Mouse (Mus musculus): ENCODE measurements at regions not wholly inside any gene's neighbourhood (a gene's known extent, or its start where the extent isn't known, plus 50 kb on each side); places are given as distances from the start of the nearest gene placed in this dataset.

GRCm38 (mm10) chr16:21322437-21322836 is 100.5 kb upstream of the Vps8 start:
- H3K9me3 ChIP-seq (ENCODE audit: low read length): no peaks in the 10 kb centered on the region
- no peak for TF ChIP-seq NANOG (IDR thresholded peaks at IDR 0.05; ENCODE audit: borderline replicate concordance, low read length)
- no peak for TF ChIP-seq POU5F1 (IDR thresholded peaks at IDR 0.05; ENCODE audit: borderline replicate concordance, low read length)
- no peak for TF ChIP-seq CTCF (conservative IDR thresholded peaks at IDR 0.05; ENCODE audit: low read length)

GRCm38 (mm10) chr16:21323446-21324034 is 99.4 kb upstream of the Vps8 start:
- peaks cover 15% of the 10 kb centered on the region; the same call in 1 of the 2 replicates for H3K4me1 ChIP-seq (replicated peaks; ENCODE audit: low read depth, low read length)
- TF ChIP-seq CTCF (conservative IDR thresholded peaks at IDR 0.05; ENCODE audit: low read length): no peak
- H3K9me3 ChIP-seq (ENCODE audit: low read length): no peaks in the 10 kb centered on the region
- H3K36me3 ChIP-seq (ENCODE audit: insufficient read depth, low read length): no peaks in the 10 kb centered on the region
- no peak overlapping the region for H3K4me3 ChIP-seq (replicated peaks; ENCODE audit: low read length)
- H3K27me3 ChIP-seq (ENCODE audit: insufficient read depth, low read length): peaks cover 25% of the 10 kb centered on the region

More at GRCm38 (mm10) chr16:21322437-21322836, 100.5 kb upstream of the Vps8 start:
- H3K4me3 ChIP-seq (replicated peaks; ENCODE audit: low read length): no peak overlapping the region
- peaks cover 15% of the 10 kb centered on the region; the same call in 1 of the 2 replicates for H3K4me1 ChIP-seq (replicated peaks; ENCODE audit: low read depth, low read length)
- no peaks in the 10 kb centered on the region for H3K36me3 ChIP-seq (ENCODE audit: insufficient read depth, low read length)
- peaks cover 26% of the 10 kb centered on the region for H3K27me3 ChIP-seq (ENCODE audit: insufficient read depth, low read length)

- Histone ChIP-seq H3K36me3 (ENCODE audit: insufficient read depth, low read length) (peaks cover 3% of the 10 kb centered on the region; the same call in 1 of the 2 replicates), H3K9me3 (ENCODE audit: low read length) (no peaks in the 10 kb centered on the region), H3K27me3 (ENCODE audit: insufficient read depth, low read length) (peaks cover 19% of the 10 kb centered on the region), H3K4me1 (replicated peaks; ENCODE audit: low read depth, low read length) (peaks cover 12% of the 10 kb centered on the region), H3K4me3 (replicated peaks; ENCODE audit: low read length) (no peak overlapping the region)
- TF ChIP-seq POU5F1 (IDR thresholded peaks at IDR 0.05; ENCODE audit: borderline replicate concordance, low read length) (no peak), CTCF (conservative IDR thresholded peaks at IDR 0.05; ENCODE audit: low read length) (no peak), NANOG (IDR thresholded peaks at IDR 0.05; ENCODE audit: borderline replicate concordance, low read length) (no peak)
These were observed 94.9 kb upstream of the Vps8 start for GRCm38 (mm10) chr16:21327969-21328368.

- Histone ChIP-seq H3K27me3 (ENCODE audit: insufficient read depth, low read length) (peaks cover 13% of the 10 kb centered on the region), H3K4me1 (replicated peaks; ENCODE audit: low read depth, low read length) (peaks cover 17% of the 10 kb centered on the region), H3K9me3 (ENCODE audit: low read length) (no peaks in the 10 kb centered on the region), H3K4me3 (replicated peaks; ENCODE audit: low read length) (no peak overlapping the region), H3K36me3 (ENCODE audit: insufficient read depth, low read length) (peaks cover 3% of the 10 kb centered on the region; the same call in 1 of the 2 replicates)
- no peak for TF ChIP-seq POU5F1 (IDR thresholded peaks at IDR 0.05; ENCODE audit: borderline replicate concordance, low read length)
- no peak for TF ChIP-seq NANOG (IDR thresholded peaks at IDR 0.05; ENCODE audit: borderline replicate concordance, low read length)
- no peak for TF ChIP-seq CTCF (conservative IDR thresholded peaks at IDR 0.05; ENCODE audit: low read length)
These were observed 93.7 kb upstream of the Vps8 start for GRCm38 (mm10) chr16:21329199-21329598.

- Histone ChIP-seq H3K9me3 (ENCODE audit: low read length) (no peaks in the 10 kb centered on the region), H3K4me3 (replicated peaks; ENCODE audit: low read length) (no peak overlapping the region), H3K36me3 (ENCODE audit: insufficient read depth, low read length) (peaks cover 3% of the 10 kb centered on the region; the same call in 1 of the 2 replicates), H3K4me1 (replicated peaks; ENCODE audit: low read depth, low read length) (peaks cover 20% of the 10 kb centered on the region), H3K27me3 (ENCODE audit: insufficient read depth, low read length) (peaks cover 9% of the 10 kb centered on the region)
- TF ChIP-seq POU5F1 (IDR thresholded peaks at IDR 0.05; ENCODE audit: borderline replicate concordance, low read length) (no peak), CTCF (conservative IDR thresholded peaks at IDR 0.05; ENCODE audit: low read length) (no peak), NANOG (IDR thresholded peaks at IDR 0.05; ENCODE audit: borderline replicate concordance, low read length) (no peak)
These were observed 91.7 kb upstream of the Vps8 start for GRCm38 (mm10) chr16:21331229-21331628.

- H3K36me3 ChIP-seq (ENCODE audit: insufficient read depth, low read length): peaks cover 3% of the 10 kb centered on the region; the same call in 1 of the 2 replicates
These were observed 90.5 kb upstream of the Vps8 start for GRCm38 (mm10) chr16:21332411-21332810.

GRCm38 (mm10) chr16:21332862-21333222 is 90.1 kb upstream of the Vps8 start:
- no peak for TF ChIP-seq NANOG (IDR thresholded peaks at IDR 0.05; ENCODE audit: borderline replicate concordance, low read length)
- TF ChIP-seq CTCF (conservative IDR thresholded peaks at IDR 0.05; ENCODE audit: low read length): no peak
- TF ChIP-seq POU5F1 (IDR thresholded peaks at IDR 0.05; ENCODE audit: borderline replicate concordance, low read length): no peak
- Histone ChIP-seq H3K4me1 (replicated peaks; ENCODE audit: low read depth, low read length) (peaks cover 23% of the 10 kb centered on the region), H3K9me3 (ENCODE audit: low read length) (no peaks in the 10 kb centered on the region), H3K27me3 (ENCODE audit: insufficient read depth, low read length) (peaks cover 6% of the 10 kb centered on the region), H3K36me3 (ENCODE audit: insufficient read depth, low read length) (peaks cover 3% of the 10 kb centered on the region; the same call in 1 of the 2 replicates), H3K4me3 (replicated peaks; ENCODE audit: low read length) (peak overlapping the region; percentile 82)

More at GRCm38 (mm10) chr16:21332411-21332810, 90.5 kb upstream of the Vps8 start:
- peak overlapping the region; percentile 82 for H3K4me3 ChIP-seq (replicated peaks; ENCODE audit: low read length)
- TF ChIP-seq CTCF (conservative IDR thresholded peaks at IDR 0.05; ENCODE audit: low read length) (no peak), POU5F1 (IDR thresholded peaks at IDR 0.05; ENCODE audit: borderline replicate concordance, low read length) (no peak), NANOG (IDR thresholded peaks at IDR 0.05; ENCODE audit: borderline replicate concordance, low read length) (no peak)
- H3K4me1 ChIP-seq (replicated peaks; ENCODE audit: low read depth, low read length): peaks cover 23% of the 10 kb centered on the region
- H3K27me3 ChIP-seq (ENCODE audit: insufficient read depth, low read length): peaks cover 10% of the 10 kb centered on the region
- no peaks in the 10 kb centered on the region for H3K9me3 ChIP-seq (ENCODE audit: low read length)

- Histone ChIP-seq H3K9me3 (ENCODE audit: low read length) (no peaks in the 10 kb centered on the region), H3K27me3 (ENCODE audit: insufficient read depth, low read length) (peaks cover 6% of the 10 kb centered on the region), H3K4me3 (replicated peaks; ENCODE audit: low read length) (peak overlapping the region; percentile 82), H3K36me3 (ENCODE audit: insufficient read depth, low read length) (peaks cover 3% of the 10 kb centered on the region; the same call in 1 of the 2 replicates), H3K4me1 (replicated peaks; ENCODE audit: low read depth, low read length) (peaks cover 23% of the 10 kb centered on the region)
- TF ChIP-seq CTCF (conservative IDR thresholded peaks at IDR 0.05; ENCODE audit: low read length): no peak
- no peak for TF ChIP-seq NANOG (IDR thresholded peaks at IDR 0.05; ENCODE audit: borderline replicate concordance, low read length)
- no peak for TF ChIP-seq POU5F1 (IDR thresholded peaks at IDR 0.05; ENCODE audit: borderline replicate concordance, low read length)
These were observed 89.5 kb upstream of the Vps8 start for GRCm38 (mm10) chr16:21333223-21333951.
